Mouse (Mus musculus) heart, adult 2 months (tissue): ENCODE results near the gene Smg9. TPM values are rescaled to one million over a fixed set of nuclear protein-coding genes. Genes with fewer than 3 reads are reported as not detected.

Experiments
- DNase-seq, 2 experiments: peaks; one replicate each; pipeline ENCODE4 v3.0.0; 2021
- H3K27ac ChIP-seq: fragments of 200-600 bp; 2 replicates; pipeline ENCODE4 v1.8.1; 2022
- H3K27me3 ChIP-seq: fragments of 200-500 bp; 2 replicates; pipeline ENCODE4 v1.6.1; 2012; ENCODE audit warnings: mild to moderate bottlenecking, low read length, inconsistent platforms, mixed read lengths; ENCODE audit not compliant: control insufficient read depth, insufficient read depth
- H3K36me3 ChIP-seq: fragments of 200-500 bp; 2 replicates; pipeline ENCODE4 v1.6.1; 2012; ENCODE audit warnings: low read length, inconsistent platforms; ENCODE audit not compliant: control insufficient read depth, insufficient read depth
- H3K4me1 ChIP-seq: fragments of 200-500 bp; 2 replicates; pipeline ENCODE4 v1.6.1; 2011; ENCODE audit warnings: low read length; ENCODE audit not compliant: control insufficient read depth, insufficient read depth
- H3K4me3 ChIP-seq: fragments of 200-600 bp; 2 replicates; pipeline ENCODE4 v1.8.1; 2022
- H3K79me2 ChIP-seq: fragments of 200-500 bp; replicated peaks from 2 replicates; pipeline ENCODE4 v1.6.1; 2012; ENCODE audit warnings: mild to moderate bottlenecking, inconsistent platforms, low read length, moderate library complexity, mixed read lengths; ENCODE audit not compliant: control insufficient read depth, insufficient read depth
- H3K9ac ChIP-seq: fragments of 200-500 bp; 2 replicates; pipeline ENCODE4 v1.6.1; 2012; ENCODE audit warnings: low read depth, mild to moderate bottlenecking, control low read depth, inconsistent platforms, low read length, mixed read lengths
- CTCF ChIP-seq: fragments of 200-600 bp; IDR thresholded peaks from 2 replicates; pipeline ENCODE4 v1.8.1; 2022; ENCODE audit warnings: antibody characterized with exemption, mild to moderate bottlenecking, moderate library complexity
- EP300 ChIP-seq: fragments of 200-500 bp; IDR thresholded peaks from 2 replicates; pipeline ENCODE4 v1.6.1; 2011; ENCODE audit warnings: low read depth, low read length, control low read depth; ENCODE audit not compliant: insufficient read depth
- POLR2A ChIP-seq: fragments of 200-500 bp; IDR thresholded peaks from 2 replicates; pipeline ENCODE4 v1.6.1; 2011; ENCODE audit warnings: mild to moderate bottlenecking, low read depth, low read length, control low read depth; ENCODE audit not compliant: insufficient read depth
- WGBS: fragments of 180-500 bp; shearing (Covaris S2); methylation state at CpG from one replicate; pipeline ENCODE4 v1.1.7; 2018; 5-methylcytosine and 5-hydroxymethylcytosine counted together
- intact Hi-C: fragments of 180-260 bp; cut with DNase I; formaldehyde crosslinking; loops from one replicate; pipeline ENCODE4 v1.15.1; 2025
- polyA plus RNA-seq: library from polyadenylated mRNA; depleted of rRNA; stranded (reverse); fragments of >200 nt; gene quantifications from 2 replicates; pipeline ENCODE4 v1.2.3, GENCODE M21; 2012
- total RNA-seq, 2 experiments: library from RNA; stranded (reverse); gene quantifications; 2 replicates each; pipeline ENCODE4 v1.2.3; 2021

The Smg9 gene
- total and polyA plus RNA-seq, 3 experiments: 5.9 to 19.2 (median 6.6) TPM

- Histone ChIP-seq H3K27ac (no peak overlapping the region), H3K27me3 (no peaks in the 10 kb centered on the region), H3K4me3 (no peak overlapping the region), H3K4me1 (peaks cover 2% of the 10 kb centered on the region), H3K9ac (no peak overlapping the region), H3K79me2 (no peaks in the 10 kb centered on the region), H3K36me3 (no peaks in the 10 kb centered on the region)
- WGBS: 81% methylated on average over 16 of the region's 16 CpGs
- no peak for TF ChIP-seq EP300
- no peak for TF ChIP-seq CTCF
- TF ChIP-seq POLR2A: no peak
- intact Hi-C loops: no loop called here
- DNase-seq: no peak
These were observed 16.6 kb upstream of the Smg9 start for GRCm38 (mm10) chr7:24382730-24383372.

GRCm38 (mm10) chr7:24384070-24384469 is 15.3 kb upstream of the Smg9 start:
- H3K36me3 ChIP-seq: no peaks in the 10 kb centered on the region
- no peak overlapping the region for H3K27ac ChIP-seq
- no peaks in the 10 kb centered on the region for H3K27me3 ChIP-seq
- TF ChIP-seq EP300: no peak
- no peak for TF ChIP-seq POLR2A
- no peak for TF ChIP-seq CTCF
- 43% methylated on average over 6 of the region's 6 CpGs for WGBS
- intact Hi-C loops: loop anchor here (2.0 kb wide), 1 partner anchor 47 kb away; no protein-coding TSS in a partner anchor
- no peak overlapping the region for H3K4me3 ChIP-seq
- no peak overlapping the region for H3K9ac ChIP-seq
- H3K79me2 ChIP-seq: no peaks in the 10 kb centered on the region
- no peak for DNase-seq
- H3K4me1 ChIP-seq: peaks cover 2% of the 10 kb centered on the region

DNA sequence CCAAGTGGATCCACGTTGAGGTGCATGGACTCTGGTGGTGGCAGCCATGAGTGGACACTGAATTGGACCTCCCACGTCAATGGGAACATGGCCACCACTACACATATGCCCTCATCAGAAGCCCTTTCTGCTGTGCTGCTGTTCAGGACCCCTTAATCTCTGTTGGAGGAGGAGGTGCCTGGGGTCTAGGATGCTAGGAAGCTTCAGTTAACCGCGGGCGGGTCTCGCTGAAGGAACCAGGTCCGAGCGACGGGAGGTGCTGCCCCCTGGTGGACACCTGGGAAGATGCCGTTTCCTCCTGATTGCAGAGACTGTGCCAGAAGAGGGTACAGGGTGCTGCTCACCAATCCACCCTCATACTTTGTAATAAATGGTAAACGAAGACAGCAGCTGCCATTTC is 14.6 kb upstream of the Smg9 start:
- no peaks in the 10 kb centered on the region for H3K79me2 ChIP-seq
- H3K27ac ChIP-seq: no peak overlapping the region
- peak; percentile 57 to 77 for DNase-seq
- no peak; the same call in 1 of the 2 replicates for TF ChIP-seq CTCF
- TF ChIP-seq EP300: 0 out of 2 replicates have a peak, but pooled peaks have one; percentile 18
- H3K4me1 ChIP-seq: peaks cover 2% of the 10 kb centered on the region
- 7% methylated on average over 11 of the region's 11 CpGs for WGBS
- intact Hi-C loops: loop anchor here (1.0 to 5.0 kb wide), 3 partner anchors 21 to 68 kb away; partner anchors contain the start of gene Zfp94
- H3K27me3 ChIP-seq: no peaks in the 10 kb centered on the region
- H3K4me3 ChIP-seq: no peak overlapping the region
- H3K36me3 ChIP-seq: no peaks in the 10 kb centered on the region
- H3K9ac ChIP-seq: no peak overlapping the region

GRCm38 (mm10) chr7:24387059-24387556 is 12.3 kb upstream of the Smg9 start:
- Histone ChIP-seq H3K36me3 (no peaks in the 10 kb centered on the region), H3K27ac (no peak overlapping the region), H3K9ac (no peak overlapping the region), H3K27me3 (no peaks in the 10 kb centered on the region), H3K4me3 (no peak overlapping the region), H3K79me2 (no peaks in the 10 kb centered on the region), H3K4me1 (peaks cover 2% of the 10 kb centered on the region)
- intact Hi-C loops: loop anchor here (5.0 kb wide), 1 partner anchor 70 kb away; the partner anchor contains the start of gene Zfp94
- peak in 1 of 2 experiments; percentile 56 for DNase-seq
- 55% methylated on average over 10 of the region's 10 CpGs for WGBS
- TF ChIP-seq CTCF (no peak), POLR2A (no peak), EP300 (no peak)

GRCm38 (mm10) chr7:24389516-24390187 is 9.8 kb upstream of the Smg9 start:
- H3K4me3 ChIP-seq: no peak overlapping the region
- DNase-seq: no peak
- intact Hi-C loops: loop anchor here (5.0 kb wide), 1 partner anchor 72 kb away; the partner anchor contains the start of gene Zfp94
- no peaks in the 10 kb centered on the region for H3K36me3 ChIP-seq
- H3K9ac ChIP-seq: no peak overlapping the region
- peaks cover 2% of the 10 kb centered on the region for H3K4me1 ChIP-seq
- TF ChIP-seq POLR2A (no peak), EP300 (no peak), CTCF (no peak)
- H3K79me2 ChIP-seq: no peaks in the 10 kb centered on the region; the same call in 1 of the 2 replicates
- no peaks in the 10 kb centered on the region for H3K27me3 ChIP-seq
- 47% methylated on average over 13 of the region's 13 CpGs for WGBS
- no peak overlapping the region for H3K27ac ChIP-seq
